Mouse (Mus musculus): ENCODE measurements around the gene Ctsw.

The Ctsw gene

GRCm38 (mm10) chr19:5429806-5430205 is 38.5 kb downstream of the Ctsw start:
- DNase-seq: peak; percentile 80 to 85

GRCm38 (mm10) chr19:5429219-5429618 is 39.1 kb downstream of the Ctsw start:
- DNase-seq: no peak

GRCm38 (mm10) chr19:5428083-5428482 is 40.2 kb downstream of the Ctsw start:
- peak; percentile 48 to 60 for DNase-seq

GRCm38 (mm10) chr19:5426640-5427290 is 41.5 kb downstream of the Ctsw start:
- no peak for DNase-seq

- DNase-seq: peak; percentile 46 to 47
Measured at GRCm38 (mm10) chr19:5425906-5426565, 42.3 kb downstream of the Ctsw start.

- DNase-seq: peak; percentile 99
Measured at GRCm38 (mm10) chr19:5424782-5425741, 43.2 kb downstream of the Ctsw start, which contains the start of the genes Drap1 and AI837181. Drap1 (minus strand) TSS chr19:5424979. AI837181 (plus strand) TSS chr19:5425144.

- peak; percentile 86 for DNase-seq
Measured at GRCm38 (mm10) chr19:5424092-5424781, 44.1 kb downstream of the Ctsw start.

- DNase-seq: peak in 1 of 2 experiments; percentile 29
Measured at GRCm38 (mm10) chr19:5423561-5423960, 44.7 kb downstream of the Ctsw start.

GRCm38 (mm10) chr19:5422895-5423443 is 45.3 kb downstream of the Ctsw start:
- DNase-seq: peak in 1 of 2 experiments; percentile 26

GRCm38 (mm10) chr19:5422267-5422666 is 46.0 kb downstream of the Ctsw start:
- peak; percentile 58 to 63 for DNase-seq

GRCm38 (mm10) chr19:5421784-5422183 is 46.5 kb downstream of the Ctsw start:
- DNase-seq: peak in 1 of 2 experiments; percentile 44

GRCm38 (mm10) chr19:5420579-5420978 is 47.7 kb downstream of the Ctsw start:
- DNase-seq: no peak

- DNase-seq: no peak
Measured at GRCm38 (mm10) chr19:5419630-5420029, 48.7 kb downstream of the Ctsw start.

- no peak for DNase-seq
Measured at GRCm38 (mm10) chr19:5418750-5419466, 49.4 kb downstream of the Ctsw start.

Measured in cerebellum, postnatal 10 days (tissue).